Mouse (Mus musculus) activated CD4-positive, CD25-positive, alpha-beta regulatory T cell, adult 9 weeks (primary cell): ENCODE results near the gene Sfxn5. TPM values are rescaled to one million over a fixed set of nuclear protein-coding genes. Genes with fewer than 3 reads are reported as not detected.

Source experiments
- polyA plus RNA-seq: library from polyadenylated mRNA; unstranded; fragments of 100-300 nt; shearing (Covaris generic); gene quantifications from one replicate; pipeline ENCODE4 v1.2.1, GENCODE M21; 2017

Gene Sfxn5
- polyA plus RNA-seq, result 0.34 TPM

GRCm38 (mm10) chr6:85333000-85333669 is at the start of gene Sfxn5:
TSS of gene Sfxn5 (minus strand) at chr6:85333422.

GRCm38 (mm10) chr6:85373951-85374733 is 40.9 kb upstream of the Sfxn5 start, which contains the start of gene Rab11fip5:
TSS of gene Rab11fip5 (minus strand) at chr6:85374634.

GRCm38 (mm10) chr6:85187340-85188211 is 145.6 kb downstream of the Sfxn5 start, which contains the start of gene Emx1:
TSS of gene Emx1 (plus strand) at chr6:85187438.

Other genes with a start within 250 kb of the Sfxn5 start
- 55.0 TPM for gene Spr, start 195.7 kb downstream of the Sfxn5 start, polyA plus RNA-seq
- not detected for gene Emx1, start 146.0 kb downstream of the Sfxn5 start, polyA plus RNA-seq
- 0.34 TPM for gene Rab11fip5, start 41.2 kb upstream of the Sfxn5 start, polyA plus RNA-seq
- gene Noto, start 90.5 kb upstream of the Sfxn5 start, polyA plus RNA-seq, result not detected
- gene Smyd5, start 98.6 kb upstream of the Sfxn5 start, polyA plus RNA-seq, result 52.4 TPM
- gene Cct7, start 118.1 kb upstream of the Sfxn5 start, polyA plus RNA-seq, result 347 TPM
- 19.2 TPM for gene Pradc1, start 118.5 kb upstream of the Sfxn5 start, polyA plus RNA-seq
- gene Fbxo41, start 169.6 kb upstream of the Sfxn5 start, polyA plus RNA-seq, result 0.13 TPM
- not detected for gene Egr4, start 180.2 kb upstream of the Sfxn5 start, polyA plus RNA-seq